ENCODE assay signal across 8 mouse cellular contexts in the genomic region with DNA sequence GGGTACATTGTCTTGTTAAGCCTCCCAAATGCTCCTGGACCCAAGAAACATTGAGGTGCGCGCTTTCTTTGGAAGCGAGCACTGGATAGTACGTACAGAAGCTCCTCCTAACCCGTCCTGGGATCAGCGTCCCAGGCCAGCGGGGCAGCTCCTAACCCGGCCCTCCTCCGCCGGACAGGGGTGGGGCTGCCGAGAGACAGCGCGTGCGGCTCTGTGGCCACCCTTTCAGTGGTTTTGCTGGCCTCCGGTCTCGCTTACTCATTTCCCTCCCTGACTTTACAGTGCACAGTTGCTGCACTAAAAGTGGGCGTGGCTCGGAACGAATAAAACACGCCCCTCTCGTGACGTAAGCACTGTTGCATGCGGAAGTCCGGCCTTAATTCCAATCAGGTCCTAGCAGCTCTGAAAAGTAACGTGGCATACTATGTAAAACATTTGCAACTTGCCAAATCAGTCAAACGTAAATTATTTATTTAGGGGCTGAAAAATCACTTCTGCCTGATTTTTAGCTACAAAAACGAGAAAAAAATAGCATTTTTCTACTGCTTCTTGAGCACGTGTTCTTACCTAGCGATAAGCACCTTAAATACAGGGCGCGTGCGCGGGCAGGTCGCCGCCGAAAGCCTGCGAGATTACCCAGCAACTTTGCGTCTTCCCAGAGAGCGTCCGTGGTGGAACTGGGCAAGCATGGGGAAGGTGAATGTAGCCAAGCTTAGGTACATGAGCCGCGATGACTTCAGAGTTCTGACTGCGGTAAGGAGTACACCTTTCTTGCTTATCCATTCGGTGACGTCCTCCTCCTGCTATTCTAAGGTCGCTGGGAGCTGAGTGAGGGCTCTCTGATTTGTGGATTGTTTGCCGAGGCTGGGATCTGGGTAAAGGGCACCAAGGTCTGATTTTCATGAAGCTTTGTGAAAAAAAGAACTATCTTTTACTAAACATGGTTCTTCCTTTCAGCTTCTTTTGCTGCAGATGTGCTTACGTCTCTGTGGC. TPM values are rescaled to one million over a fixed set of nuclear protein-coding genes. Genes with fewer than 3 reads are reported as not detected.
DNase-seq lines count a peak whose midpoint lies in the region; ATAC-seq lines count a peak whose summit lies in the region.

A gene (plus strand): TSS at position 392 of the 993 bp plus-strand sequence.

- peaks cover 9% of the 10 kb centered on the region for H3K36me3 ChIP-seq in hindbrain, embryonic 12.5 days

- H3K4me3 ChIP-seq in hindbrain, embryonic 12.5 days: peak within 1 kb of the TSS; percentile 55

- peak within 1 kb of the TSS; percentile 74 for H3K9ac ChIP-seq in hindbrain, embryonic 12.5 days

- peak; percentile 97 for ATAC-seq in hindbrain, embryonic 12.5 days (ENCODE audit: low FRiP score)

- H3K9me3 ChIP-seq in hindbrain, embryonic 12.5 days (replicated peaks): no peaks in the 10 kb centered on the region

- H3K4me2 ChIP-seq in hindbrain, embryonic 12.5 days (replicated peaks): peak within 1 kb of the TSS; percentile 68

- H3K4me1 ChIP-seq in hindbrain, embryonic 12.5 days: peaks cover 17% of the 10 kb centered on the region

- DNase-seq in NIH3T3 (ENCODE audit: low read depth): peak; percentile 100
- peak; percentile 97 for DNase-seq in cerebellum, postnatal 10 days
- peak; percentile 86 to 92 for DNase-seq in frontal cortex, postnatal 10 days (ENCODE audit: low spot score in 2 of 2)
- DNase-seq in layer of hippocampus, postnatal 14 days (ENCODE audit: low spot score in 2 of 2): peak; percentile 91 to 97
- DNase-seq in lung, postnatal 14 days: peak; percentile 98
- peak; percentile 95 for DNase-seq in retina, adult 2 months (ENCODE audit: low read depth, low spot score)
- peak; percentile 92 for DNase-seq in thymus, postnatal 36 days

- peak within 1 kb of the TSS; percentile 70 for H3K27ac ChIP-seq in hindbrain, embryonic 12.5 days

- WGBS in hindbrain, embryonic 12.5 days: under 1% methylated on average over 48 of the region's 48 CpGs

- H3K27me3 ChIP-seq in hindbrain, embryonic 12.5 days: no peaks in the 10 kb centered on the region

RNA-seq across cellular contexts. Expression of the gene that starts here (rescaled TPM):
- polyA plus RNA-seq in hindbrain, embryonic 12.5 days (2016; fragmentation: Nextera tagmentation; extraction: Ambion mirVana): 26.7 and 27.5 TPM in 2 replicates
- total RNA-seq in layer of hippocampus, postnatal 14 days (2021): 10 to 100 TPM; 16.6 to 17.1 TPM

Comparison
In these comparisons a context has a peak if more than half of its experiments do, and no peak if none do; other contexts are left out.
1. Peak in every context shown above with its lines: DNase-seq, ATAC-seq, H3K4me3 ChIP-seq and H3K27ac ChIP-seq.